Mouse (Mus musculus) ES-Bruce4 (cell line): ENCODE data around the gene Ttc22.

ENCODE experiments used
- CTCF ChIP-seq: IDR thresholded peaks from one replicate; pipeline ENCODE4 v1.8.1; 2011; ENCODE audit warnings: low read depth, low read length
- EP300 ChIP-seq: IDR thresholded peaks from 2 replicates; pipeline ENCODE4 v1.6.1; 2011; ENCODE audit warnings: low read depth, low read length; ENCODE audit not compliant: insufficient read depth

DNA sequence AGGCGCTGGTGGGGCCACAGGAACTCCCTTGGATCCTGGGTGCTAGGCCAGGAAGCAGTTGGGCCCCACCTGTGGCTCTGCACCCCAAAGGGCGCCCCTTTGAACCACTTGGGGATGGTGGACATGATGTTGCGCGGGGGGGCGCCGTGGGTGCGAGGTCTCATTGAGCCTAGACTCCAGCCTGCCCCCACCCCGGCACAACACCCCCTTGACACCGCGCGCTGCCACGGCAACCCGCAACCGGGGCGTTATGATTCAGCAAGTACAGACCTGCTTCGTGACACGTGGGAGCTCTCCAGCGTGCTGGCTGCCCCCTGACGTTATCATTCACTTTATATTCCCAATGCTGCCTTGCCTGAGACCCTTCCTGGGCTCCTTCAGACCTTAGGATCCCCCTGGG, 5.2 kb upstream of the Ttc22 start, which contains the start of gene Lexm:
- TF ChIP-seq CTCF = no peak
- no peak for TF ChIP-seq EP300
